ENCODE assay signal across 10 mouse cellular contexts in genomic region chr19:37531200-37531845, GRCm38 (mm10). TPM values are rescaled to one million over a fixed set of nuclear protein-coding genes. Genes with fewer than 3 reads are reported as not detected.
A peak's percentile ranks its signal among the peaks of the same experiment; 100 is the strongest.
DNase-seq lines count a peak whose midpoint lies in the region; ATAC-seq and TF ChIP-seq lines count a peak whose summit lies in the region.
"Had no signal": no experiment of that assay in that cellular context is flagged by ENCODE, and none has a peak within 500 bp of the region (broad histone marks: within the 10 kb centered on the region; RNA-seq: fewer than 3 reads in every experiment).

No protein-coding gene starts in this region.

- H3K4me3 ChIP-seq in forebrain, postnatal 0 days (ENCODE audit: low read depth, low read length), result no peak overlapping the region
- H3K4me3 ChIP-seq: heart, embryonic 15.5 days; midbrain, embryonic 12.5 days had no signal

- 40% methylated on average over 7 of the region's 7 CpGs for WGBS in forebrain, postnatal 0 days

- ATAC-seq in forebrain, postnatal 0 days, result peak; percentile 89

- 0 out of 2 replicates have a peak overlapping the region, but pooled peaks have one; percentile 22 for H3K27ac ChIP-seq in forebrain, postnatal 0 days (ENCODE audit: low read depth, low read length)
- H3K27ac ChIP-seq: heart, embryonic 15.5 days; midbrain, embryonic 12.5 days had no signal

- H3K9ac ChIP-seq in forebrain, postnatal 0 days, result no peak overlapping the region
- H3K9ac ChIP-seq: heart, embryonic 15.5 days; midbrain, embryonic 12.5 days had no signal

- peak; percentile 69 for TF ChIP-seq CTCF in forebrain, postnatal 0 days (IDR thresholded peaks at IDR 0.05; ENCODE audit: low read depth)

- no peak overlapping the region for H3K4me2 ChIP-seq in forebrain, postnatal 0 days (ENCODE audit: low read depth)
- H3K4me2 ChIP-seq: heart, embryonic 15.5 days; midbrain, embryonic 12.5 days had no signal

- DNase-seq in heart, adult 11 months, result peak; percentile 85
- no peak for DNase-seq in heart, postnatal 36 days
- peak; percentile 55 for DNase-seq in right cerebral cortex, postnatal 14 days
- no peak for DNase-seq in right cerebral cortex, adult 18-20 months
- peak; percentile 74 for DNase-seq in forebrain, postnatal 0 days
- peak; percentile 69 for DNase-seq in splenic B cell, adult 2 months (ENCODE audit: low read depth, low spot score)
- no peak for DNase-seq in ovary, postnatal 36 days (ENCODE audit: low spot score)
- no peak for DNase-seq in urinary bladder, postnatal 36 days (ENCODE audit: low spot score in 2 of 2)

- no peaks in the 10 kb centered on the region for H3K4me1 ChIP-seq in forebrain, postnatal 0 days (ENCODE audit: insufficient read depth)
- H3K4me1 ChIP-seq: heart, embryonic 15.5 days; midbrain, embryonic 12.5 days had no signal

- no peaks in the 10 kb centered on the region for H3K9me3 ChIP-seq in forebrain, postnatal 0 days (ENCODE audit: low read length)
- H3K9me3 ChIP-seq: heart, embryonic 15.5 days; midbrain, embryonic 12.5 days had no signal

- H3K36me3 ChIP-seq in forebrain, postnatal 0 days (ENCODE audit: insufficient read depth), result no peaks in the 10 kb centered on the region
- H3K36me3 ChIP-seq in splenic B cell, adult 2 months (ENCODE audit: control insufficient read depth, insufficient read depth, low read length, poor library complexity, severe bottlenecking), result no peaks in the 10 kb centered on the region
- H3K36me3 ChIP-seq: heart, embryonic 15.5 days; midbrain, embryonic 12.5 days had no signal

- no peaks in the 10 kb centered on the region for H3K27me3 ChIP-seq in forebrain, postnatal 0 days (ENCODE audit: insufficient read depth, low read length)
- H3K27me3 ChIP-seq in splenic B cell, adult 2 months (ENCODE audit: control insufficient read depth, insufficient read depth, low read length, poor library complexity, severe bottlenecking), result no peaks in the 10 kb centered on the region
- H3K27me3 ChIP-seq: heart, embryonic 15.5 days had no signal

- intact Hi-C loops in heart, postnatal 36 days (cut with DNase I), result no loop called here

RNA-seq across cellular contexts. Expression of gene Exoc6, which starts 18.9 kb away (rescaled TPM):
- 10 to 100 TPM; 32.6 to 32.9 TPM for total RNA-seq in heart, postnatal 36 days (2021)
- total RNA-seq in forebrain, postnatal 0 days (2014; rRNA removed), result 42.9 and 47.5 TPM in 2 replicates
- 30.6 and 34.3 TPM in 2 replicates for polyA plus RNA-seq in forebrain, postnatal 0 days (2015; fragmentation: Nextera tagmentation; extraction: Ambion mirVana)

Comparison
In these comparisons a context has a peak if more than half of its experiments do, and no peak if none do; other contexts are left out.
1. DNase-seq: peak in heart, adult 11 months (single experiment), right cerebral cortex, postnatal 14 days (single experiment), forebrain, postnatal 0 days (single experiment) and splenic B cell, adult 2 months (single experiment); none in heart, postnatal 36 days (0 of 2), right cerebral cortex, adult 18-20 months (single experiment), ovary, postnatal 36 days (single experiment) and urinary bladder, postnatal 36 days (0 of 2).